16 mouse cellular contexts compared by ENCODE assay signal in the genomic region with DNA sequence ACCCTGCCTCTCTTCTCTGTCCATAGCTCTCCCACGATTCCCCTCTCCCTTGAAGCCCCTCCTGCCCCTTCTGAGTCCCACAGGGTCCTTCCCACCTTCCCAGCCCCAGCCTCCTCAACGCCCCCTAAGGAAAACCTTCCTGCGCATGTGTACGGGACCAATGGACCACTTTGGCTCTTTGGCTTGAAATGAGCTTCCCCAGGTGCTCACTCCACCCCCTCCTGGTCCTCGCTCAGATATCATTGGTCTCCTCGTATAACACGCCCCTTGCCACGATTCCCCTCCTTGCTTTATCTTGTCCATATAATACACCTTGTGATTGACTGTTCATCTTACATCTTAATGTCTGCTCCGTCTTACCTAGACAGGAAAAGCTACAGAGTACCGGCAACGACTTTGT.
"Had no signal": no experiment of that assay in that cellular context is flagged by ENCODE, and none has a peak within 500 bp of the region (broad histone marks: within the 10 kb centered on the region; RNA-seq: fewer than 3 reads in every experiment).

No protein-coding gene starts in this region.

- H3K4me1 ChIP-seq: neural tube, embryonic 13.5 days; neural tube, embryonic 15.5 days; stomach, embryonic 15.5 days had no signal

- H3K27ac ChIP-seq: neural tube, embryonic 13.5 days; neural tube, embryonic 15.5 days; stomach, embryonic 15.5 days; stomach, postnatal 0 days had no signal

- H3K27me3 ChIP-seq: stomach, embryonic 15.5 days had no signal

- H3K4me2 ChIP-seq: neural tube, embryonic 13.5 days; neural tube, embryonic 15.5 days; stomach, embryonic 15.5 days had no signal

- H3K4me3 ChIP-seq: neural tube, embryonic 13.5 days; neural tube, embryonic 15.5 days; stomach, embryonic 15.5 days had no signal

- DNase-seq: retina, postnatal 1 day; right cerebral cortex, adult 18-20 months; right cerebral cortex, postnatal 14 days; right cerebral cortex, postnatal 25 days; right cerebral cortex, postnatal 4 days; spleen, adult 18-20 months; thymus, adult 18-20 months; thymus, adult 2 months; thymus, postnatal 14 days; thymus, postnatal 25 days; thymus, postnatal 36 days; thymus, postnatal 4 days had no signal

- H3K36me3 ChIP-seq: neural tube, embryonic 13.5 days; neural tube, embryonic 15.5 days; stomach, embryonic 15.5 days had no signal

- H3K9ac ChIP-seq: neural tube, embryonic 13.5 days; neural tube, embryonic 15.5 days; stomach, embryonic 15.5 days had no signal

- H3K9me3 ChIP-seq: neural tube, embryonic 13.5 days; neural tube, embryonic 15.5 days; stomach, embryonic 15.5 days had no signal
